Mouse (Mus musculus): ENCODE data around the gene Usp34. TPM values are rescaled to one million over a fixed set of nuclear protein-coding genes. Genes with fewer than 3 reads are reported as not detected.
"Not testable (repeated sequence)": the region's sequence is repeated elsewhere in the genome, so short reads cannot be mapped to it uniquely, and the experiment has no call there.

The Usp34 gene
- total RNA-seq, 2 experiments from 2014 or later: 69.0 to 161 TPM

GRCm38 (mm10) chr11:23495231-23495630, 188.5 kb downstream of the Usp34 start:
- no peak for ATAC-seq (replicated peaks; ENCODE audit: low FRiP score, poor library complexity, severe bottlenecking)

- ATAC-seq (replicated peaks; ENCODE audit: low FRiP score, poor library complexity, severe bottlenecking): no peak
Observed at GRCm38 (mm10) chr11:23496661-23497060, 190.0 kb downstream of the Usp34 start.

- peak; percentile 31 for ATAC-seq (replicated peaks; ENCODE audit: low FRiP score, poor library complexity, severe bottlenecking)
Observed at GRCm38 (mm10) chr11:23497335-23497717, 190.6 kb downstream of the Usp34 start.

GRCm38 (mm10) chr11:23497718-23498509, 191.2 kb downstream of the Usp34 start, which contains the start of gene Ahsa2:
TSS of gene Ahsa2 (minus strand) at chr11:23498030.
- ATAC-seq (replicated peaks; ENCODE audit: low FRiP score, poor library complexity, severe bottlenecking): peak; percentile 91

GRCm38 (mm10) chr11:23498609-23499008, 191.9 kb downstream of the Usp34 start:
- ATAC-seq (replicated peaks; ENCODE audit: low FRiP score, poor library complexity, severe bottlenecking): no peak

- not testable (repeated sequence) for ATAC-seq (replicated peaks; ENCODE audit: low FRiP score, poor library complexity, severe bottlenecking)
Observed at GRCm38 (mm10) chr11:23504801-23505200, 198.1 kb downstream of the Usp34 start.

GRCm38 (mm10) chr11:23514785-23515184, 208.1 kb downstream of the Usp34 start:
- ATAC-seq (replicated peaks; ENCODE audit: low FRiP score, poor library complexity, severe bottlenecking): not testable (repeated sequence)

- ATAC-seq (replicated peaks; ENCODE audit: low FRiP score, poor library complexity, severe bottlenecking): no peak
Observed at GRCm38 (mm10) chr11:23515315-23515714, 208.6 kb downstream of the Usp34 start.

GRCm38 (mm10) chr11:23518981-23519380, 212.3 kb downstream of the Usp34 start:
- ATAC-seq (replicated peaks; ENCODE audit: low FRiP score, poor library complexity, severe bottlenecking): no peak

GRCm38 (mm10) chr11:23520473-23521205, 213.9 kb downstream of the Usp34 start, which contains the start of gene 1700093K21Rik:
TSS of gene 1700093K21Rik (minus strand) at chr11:23521155.
- no peak for ATAC-seq (replicated peaks; ENCODE audit: low FRiP score, poor library complexity, severe bottlenecking)

- ATAC-seq (replicated peaks; ENCODE audit: low FRiP score, poor library complexity, severe bottlenecking): no peak
Observed at GRCm38 (mm10) chr11:23537446-23537845, 230.8 kb downstream of the Usp34 start.

Other genes starting within 250 kb of the Usp34 start
- gene Xpo1, start 50.9 kb upstream of the Usp34 start, total RNA-seq (2015; ENCODE audit: low replicate concordance): 111 and 145 TPM in 2 replicates
- 324 and 351 TPM in 2 replicates for gene Xpo1, start 50.9 kb upstream of the Usp34 start, total RNA-seq (2017; ENCODE audit: low replicate concordance)
- 40.7 and 44.7 TPM in 2 replicates for gene Ahsa2, start 191.1 kb downstream of the Usp34 start, total RNA-seq (2015; ENCODE audit: low replicate concordance)
- 18.7 and 20.8 TPM in 2 replicates for gene Ahsa2, start 191.1 kb downstream of the Usp34 start, total RNA-seq (2017; ENCODE audit: low replicate concordance)
- gene 1700093K21Rik, start 214.3 kb downstream of the Usp34 start, total RNA-seq (2015; ENCODE audit: low replicate concordance): not detected in 2 replicates
- gene 1700093K21Rik, start 214.3 kb downstream of the Usp34 start, total RNA-seq (2017; ENCODE audit: low replicate concordance): not detected in 2 replicates

All from erythroid progenitor cell, adult 5-6 weeks (primary cell).